Mouse (Mus musculus) gastrocnemius, postnatal 25 days (tissue): Measurements from ENCODE around the gene Rorc. TPM values are rescaled to one million over a fixed set of nuclear protein-coding genes. Genes with fewer than 3 reads are reported as not detected.

Experiments used
- DNase-seq: peaks from one replicate; pipeline ENCODE4 v3.0.0; 2022
- long read RNA-seq, 2 experiments: library from polyadenylated mRNA; stranded (forward); transcript quantifications; one replicate each; pipeline ENCODE4 v2.0.0; 2021
- total RNA-seq, 2 experiments: library from RNA; stranded (reverse); gene quantifications; 1 replicate in 1 of 2; 2 replicates in 1 of 2; pipeline ENCODE4 v1.2.3; 2021

Rorc gene
- 10 to 100 TPM; 43.8 to 52.8 TPM for total RNA-seq
- long read RNA-seq, experiment 1, transcript Rorc-201 (11 exons, 2,136 nt), result major isoform, 52 of 149 reads
- long read RNA-seq, experiment 1, partial matches to known transcripts, result 10 of 149 reads
- long read RNA-seq, experiment 1, other reads (novel, unspliced or antisense), result 87 of 149 reads
- long read RNA-seq, experiment 2, transcript Rorc-201 (11 exons, 2,136 nt), result major isoform, 54 of 108 reads
- long read RNA-seq, experiment 2, partial matches to known transcripts, result 4 of 108 reads
- long read RNA-seq, experiment 2, other reads (novel, unspliced or antisense), result 50 of 108 reads

- peak; percentile 64 for DNase-seq
These were observed at the start of gene Rorc for GRCm38 (mm10) chr3:94372641-94373040. Gene Rorc (plus strand): TSS chr3:94372794.

DNA sequence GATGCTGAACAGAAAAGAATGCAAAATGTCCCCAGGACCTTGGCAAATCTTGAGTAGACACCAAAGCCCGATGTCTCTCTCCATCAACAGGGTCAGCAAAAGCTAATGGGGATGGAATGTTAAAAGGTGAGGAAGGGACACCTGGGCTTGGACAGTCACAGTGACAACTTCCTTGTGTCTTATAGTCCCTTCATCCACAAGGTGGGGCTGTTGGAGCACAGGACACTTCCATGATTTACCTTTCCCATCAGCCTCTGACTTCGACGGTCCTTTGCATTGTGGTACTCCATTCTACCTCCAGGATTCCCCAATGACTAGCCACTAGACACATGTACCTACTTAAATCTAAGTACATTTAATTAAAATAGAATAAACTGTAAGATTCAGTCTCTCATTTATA, 43.9 kb upstream of the Rorc start:
- DNase-seq, result no peak

DNA sequence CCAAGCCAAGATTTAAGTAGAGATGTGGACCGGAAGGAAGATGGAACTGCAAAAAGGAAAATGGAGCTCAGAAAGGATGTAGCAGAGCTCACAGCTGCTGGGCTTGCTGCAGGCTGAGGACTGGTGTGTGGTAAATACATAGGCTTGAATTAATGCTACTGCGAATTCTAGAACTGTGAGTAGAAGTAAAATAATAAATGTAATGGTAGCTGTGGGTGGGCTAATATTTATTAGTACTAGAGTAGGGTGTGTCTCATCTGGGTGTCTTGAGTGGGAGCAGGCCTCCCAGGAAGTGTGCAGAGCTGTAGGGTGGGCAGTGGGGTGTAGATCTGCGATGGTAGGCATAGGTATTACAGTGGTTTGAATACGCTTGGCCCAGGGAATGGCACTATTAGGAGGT, 38.2 kb upstream of the Rorc start:
- DNase-seq, result no peak

DNA sequence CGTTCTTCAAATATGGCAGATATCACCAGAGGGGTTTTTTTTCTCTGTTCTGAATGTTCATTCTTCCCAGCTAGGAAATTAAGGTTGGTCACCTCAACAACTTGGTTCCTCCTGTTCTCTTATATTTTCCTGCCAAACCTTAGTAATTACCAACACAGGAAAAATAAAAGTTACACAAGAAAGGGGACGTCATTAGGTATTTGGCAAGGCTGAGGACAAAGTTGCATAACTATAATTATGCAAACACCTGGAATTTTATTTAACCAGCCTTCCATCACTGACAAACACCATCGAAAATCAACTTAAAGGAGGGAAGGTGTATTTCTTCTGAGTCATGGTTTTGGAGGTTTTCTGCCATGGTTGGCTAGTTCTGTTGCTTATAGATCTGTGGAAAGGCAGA, 34.1 kb upstream of the Rorc start:
- no peak for DNase-seq

- no peak for DNase-seq
These were observed 30.6 kb upstream of the Rorc start, which contains the start of gene Them5 for GRCm38 (mm10) chr3:94341959-94342422. Gene Them5 (plus strand): TSS chr3:94342099.

DNA sequence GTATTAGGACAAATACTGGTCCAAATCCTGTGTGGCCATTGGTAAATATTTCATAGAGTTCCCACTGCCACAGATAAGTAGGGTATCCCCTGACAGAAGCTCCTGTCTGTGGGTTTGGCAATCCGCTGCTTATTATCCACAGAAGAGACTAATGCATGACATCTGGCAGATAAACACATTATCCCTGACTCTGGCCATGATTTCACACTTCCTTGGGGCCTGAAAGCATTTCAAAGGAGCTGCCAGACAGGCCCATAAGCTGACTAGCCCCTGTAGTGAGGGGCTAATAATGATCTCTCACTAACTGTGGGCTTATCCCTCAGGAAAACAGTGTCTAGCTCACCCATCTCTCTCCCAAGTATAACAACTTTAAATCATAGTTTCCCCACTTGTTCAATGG, 30.0 kb upstream of the Rorc start:
- DNase-seq, result no peak

- DNase-seq, result no peak
These were observed 28.4 kb upstream of the Rorc start for GRCm38 (mm10) chr3:94344182-94344581.

- no peak for DNase-seq
These were observed 27.7 kb upstream of the Rorc start for GRCm38 (mm10) chr3:94344897-94345296.

- no peak for DNase-seq
These were observed 24.4 kb upstream of the Rorc start for GRCm38 (mm10) chr3:94348146-94348545.

GRCm38 (mm10) chr3:94360812-94361211, 11.8 kb upstream of the Rorc start:
- DNase-seq, result no peak

DNA sequence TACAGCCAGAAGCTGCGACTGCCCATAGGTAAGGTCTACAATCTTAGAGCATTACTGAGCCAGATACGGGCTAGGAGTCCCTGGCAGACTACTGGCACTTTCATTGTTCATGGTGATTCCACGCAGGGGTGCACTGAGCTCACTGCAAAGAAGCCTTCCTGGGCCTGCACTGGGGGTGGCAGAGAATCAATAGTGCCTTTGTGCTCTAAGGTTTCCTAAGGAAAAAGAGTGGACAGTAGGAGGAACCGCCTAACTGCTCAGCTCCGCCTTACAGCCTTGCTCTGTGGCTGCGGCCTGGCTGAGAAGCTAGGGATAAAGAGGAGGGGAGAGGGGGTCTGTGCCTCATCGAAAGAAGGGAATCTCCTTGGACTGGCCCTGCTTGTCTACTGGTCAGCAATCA, 10.5 kb upstream of the Rorc start, which contains the start of gene C2cd4d:
Gene C2cd4d, plus strand, starts transcription at position 301 of the 400 bp plus-strand sequence.
- DNase-seq, result no peak

- DNase-seq, result peak; percentile 54
These were observed 9.1 kb upstream of the Rorc start for GRCm38 (mm10) chr3:94363291-94364153.

DNA sequence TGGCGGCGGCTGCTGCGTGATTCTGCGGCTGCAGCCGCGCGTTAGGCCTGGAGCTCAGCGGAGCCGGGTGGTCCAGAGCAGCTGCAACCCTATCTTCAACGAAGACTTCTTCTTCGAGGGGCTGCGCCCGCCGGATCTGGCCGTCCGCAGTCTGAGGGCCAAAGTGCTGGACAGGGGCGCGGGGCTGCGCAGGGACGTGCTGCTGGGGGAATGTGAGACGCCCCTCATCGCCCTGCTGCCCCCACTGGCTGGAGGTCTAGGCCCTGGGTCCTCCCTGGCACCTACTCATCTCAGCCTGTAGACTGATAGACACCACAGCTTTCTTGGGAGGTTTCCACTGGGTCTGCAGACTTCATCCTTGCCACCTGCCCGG, 8.5 kb upstream of the Rorc start:
- DNase-seq, result no peak

DNA sequence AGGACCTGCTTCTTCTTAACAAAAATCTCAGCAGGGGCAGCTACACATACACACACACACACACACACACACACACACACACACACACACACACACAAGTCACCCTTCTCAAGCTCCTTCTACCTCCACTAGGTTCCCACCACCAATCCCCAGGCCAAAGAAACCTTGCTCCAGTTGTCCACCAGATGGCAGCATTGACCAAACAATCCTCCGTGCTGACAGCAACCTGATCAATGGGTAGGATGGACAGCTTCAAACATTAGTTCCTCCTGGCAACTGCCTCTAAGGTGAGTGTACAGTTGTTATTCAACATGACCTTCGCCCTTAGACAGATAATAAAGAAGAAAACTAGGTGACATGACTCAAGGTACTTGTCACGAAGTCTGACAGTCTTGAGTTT, 5.8 kb upstream of the Rorc start:
- DNase-seq, result peak; percentile 48

DNA sequence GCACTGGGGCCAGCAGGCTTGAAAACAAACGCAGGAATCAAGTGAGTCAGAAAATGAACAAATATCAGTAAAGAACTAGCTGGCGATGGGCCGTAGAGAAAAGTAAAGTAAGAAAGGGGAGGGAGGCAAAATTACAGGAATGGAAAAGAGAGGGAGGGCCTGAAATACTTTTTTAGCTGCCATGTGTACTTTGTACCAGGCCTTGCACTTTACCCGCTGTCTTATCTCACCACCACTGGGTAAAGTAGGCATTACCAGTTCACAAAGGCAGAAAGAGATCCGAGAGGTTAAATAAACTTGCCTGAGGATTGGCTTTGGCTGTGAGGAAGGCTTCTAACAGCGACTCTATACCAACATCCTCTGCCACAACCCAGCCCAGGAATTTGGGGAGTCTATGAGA, 5.1 kb upstream of the Rorc start:
- DNase-seq, result no peak

DNA sequence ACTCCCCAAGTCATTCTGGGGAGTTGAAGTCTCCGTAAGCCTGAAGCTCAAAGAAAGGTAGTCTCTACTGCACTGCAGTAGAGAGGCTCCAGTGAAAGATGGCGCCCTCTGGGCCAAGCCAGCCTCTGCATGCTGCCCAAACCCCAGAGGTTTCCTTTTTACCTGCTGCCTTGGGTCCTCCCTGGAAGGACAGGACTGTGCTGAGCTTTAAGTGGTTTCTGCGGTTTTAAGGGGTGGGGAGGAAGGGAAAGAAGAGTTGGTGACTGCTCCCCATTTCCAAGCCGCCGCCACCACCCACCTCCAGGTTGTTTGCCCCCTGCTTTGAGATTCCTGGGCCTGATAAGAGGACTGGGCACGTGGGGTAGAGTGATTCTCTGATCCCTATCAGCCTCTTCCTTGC, 4.0 kb upstream of the Rorc start:
- DNase-seq, result no peak

- DNase-seq, result no peak
These were observed 2.9 kb upstream of the Rorc start for GRCm38 (mm10) chr3:94369709-94370108.

- DNase-seq, result peak; percentile 85
These were observed 957 bp upstream of the Rorc start for GRCm38 (mm10) chr3:94371637-94372036.

GRCm38 (mm10) chr3:94372038-94372437, 556 bp upstream of the Rorc start:
- no peak for DNase-seq

GRCm38 (mm10) chr3:94373090-94373489, 496 bp downstream of the Rorc start:
- no peak for DNase-seq

- DNase-seq, result peak; percentile 74
These were observed 1.0 kb downstream of the Rorc start for GRCm38 (mm10) chr3:94373597-94374011.

DNA sequence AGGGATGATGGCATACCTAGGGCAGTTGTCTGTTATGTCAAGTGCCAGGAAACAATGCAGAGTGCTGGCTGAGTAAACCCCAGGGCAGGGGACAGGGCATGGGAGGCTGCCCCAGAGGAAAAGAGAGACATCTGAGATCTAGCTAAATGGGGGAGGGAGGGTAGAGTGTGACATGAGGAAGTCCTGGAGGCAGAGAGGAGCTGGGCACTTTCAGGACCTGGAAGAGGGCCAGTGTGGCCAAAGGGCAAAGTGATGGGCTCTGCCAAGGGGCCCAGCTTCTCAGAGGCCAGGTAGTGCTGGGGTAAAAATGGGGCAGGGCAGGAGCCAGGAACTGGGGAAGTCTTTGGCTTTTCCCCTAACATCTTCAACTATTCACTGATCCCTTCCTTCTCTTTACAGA, 2.0 kb downstream of the Rorc start:
- peak; percentile 52 for DNase-seq

- DNase-seq, result no peak
These were observed 2.6 kb downstream of the Rorc start for GRCm38 (mm10) chr3:94375146-94375545.
